Comparison of ENCODE assay signal across 8 mouse cellular contexts in genomic region chr19:5050047-5050905, GRCm38 (mm10). TPM values are rescaled to one million over a fixed set of nuclear protein-coding genes. Genes with fewer than 3 reads are reported as not detected.
DNase-seq lines count a peak whose midpoint lies in the region; ATAC-seq and TF ChIP-seq lines count a peak whose summit lies in the region.
"Had no signal": no experiment of that assay in that cellular context is flagged by ENCODE, and none has a peak within 500 bp of the region (broad histone marks: within the 10 kb centered on the region; RNA-seq: fewer than 3 reads in every experiment).

TSS of gene Rin1 (plus strand) at chr19:5050481.

- peak; percentile 61 for DNase-seq in adrenal gland, adult 8-10 months
- DNase-seq in forebrain, postnatal 0 days: peak; percentile 82
- peak; percentile 81 for DNase-seq in induced T-regulatory cell, adult 2 months (ENCODE audit: low read depth)
- peak; percentile 84 to 89 for DNase-seq in left cerebral cortex, adult 9 months (ENCODE audit: low spot score in 2 of 2)
- peak; percentile 93 for DNase-seq in midbrain, embryonic 11.5 days (ENCODE audit: low spot score, missing footprints)
- peak; percentile 78 for DNase-seq in urinary bladder, postnatal 14 days (ENCODE audit: low spot score)

- peak within 1 kb of the TSS; percentile 36 for H3K9ac ChIP-seq in ES-Bruce4 (ENCODE audit: low read depth, poor library complexity, severe bottlenecking)
- no peak within 1 kb of the TSS for H3K9ac ChIP-seq in forebrain, postnatal 0 days
- H3K9ac ChIP-seq in midbrain, embryonic 11.5 days (ENCODE audit: low read length): peak within 1 kb of the TSS; percentile 34; the same call in 1 of the 2 replicates

- no peak for TF ChIP-seq POLR2A in ES-Bruce4 (IDR thresholded peaks at IDR 0.05; ENCODE audit: insufficient read depth, low read length)

- H3K4me1 ChIP-seq in ES-Bruce4 (ENCODE audit: control insufficient read depth, insufficient read depth, low read length): peaks cover 7% of the 10 kb centered on the region
- H3K4me1 ChIP-seq in forebrain, postnatal 0 days (ENCODE audit: insufficient read depth): peaks cover 7% of the 10 kb centered on the region; the same call in 1 of the 2 replicates
- peaks cover 22% of the 10 kb centered on the region for H3K4me1 ChIP-seq in midbrain, embryonic 11.5 days (ENCODE audit: control insufficient read depth, insufficient read depth, low read length)

- TF ChIP-seq EP300 in ES-Bruce4 (IDR thresholded peaks at IDR 0.05; ENCODE audit: insufficient read depth, low read depth, low read length): peak; percentile 56; the same call in 1 of the 2 replicates

- peak within 1 kb of the TSS; percentile 43 for H3K27ac ChIP-seq in ES-Bruce4 (ENCODE audit: insufficient read depth, low read length)
- peak within 1 kb of the TSS; percentile 47 for H3K27ac ChIP-seq in forebrain, postnatal 0 days (ENCODE audit: low read depth, low read length)
- H3K27ac ChIP-seq in midbrain, embryonic 11.5 days (ENCODE audit: low read depth, low read length): no peak within 1 kb of the TSS
- H3K27ac ChIP-seq: macrophage had no signal

- no peaks in the 10 kb centered on the region for H3K36me3 ChIP-seq in ES-Bruce4 (ENCODE audit: control insufficient read depth, insufficient read depth, low read length, poor library complexity, severe bottlenecking)
- H3K36me3 ChIP-seq in forebrain, postnatal 0 days (ENCODE audit: insufficient read depth): peaks cover 39% of the 10 kb centered on the region
- H3K36me3 ChIP-seq in midbrain, embryonic 11.5 days (ENCODE audit: control insufficient read depth, insufficient read depth, low read length): 0 out of 2 replicates have a peak, but pooled peaks cover 2% of the 10 kb centered on the region

- H3K4me3 ChIP-seq in ES-Bruce4 (ENCODE audit: low read depth, low read length): peak within 1 kb of the TSS; percentile 53
- H3K4me3 ChIP-seq in forebrain, postnatal 0 days (ENCODE audit: low read depth, low read length): no peak within 1 kb of the TSS
- H3K4me3 ChIP-seq in midbrain, embryonic 11.5 days (ENCODE audit: low read depth, low read length): no peak within 1 kb of the TSS

- peak; percentile 93 for ATAC-seq in forebrain, postnatal 0 days
- peak; percentile 60 for ATAC-seq in midbrain, embryonic 11.5 days (ENCODE audit: low FRiP score)

- 18% methylated on average over 13 of the region's 14 CpGs for whole genome bisulfite sequencing in forebrain, postnatal 0 days
- WGBS in midbrain, embryonic 11.5 days: 13% methylated on average over 14 of the region's 14 CpGs

- H3K4me2 ChIP-seq in forebrain, postnatal 0 days (ENCODE audit: low read depth): peak within 1 kb of the TSS; percentile 15; the same call in 1 of the 2 replicates
- no peak within 1 kb of the TSS; the same call in 1 of the 2 replicates for H3K4me2 ChIP-seq in midbrain, embryonic 11.5 days

- H3K27me3 ChIP-seq in ES-Bruce4 (ENCODE audit: control insufficient read depth, insufficient read depth, low read length, poor library complexity, severe bottlenecking): no peaks in the 10 kb centered on the region
- H3K27me3 ChIP-seq in forebrain, postnatal 0 days (ENCODE audit: insufficient read depth, low read length): no peaks in the 10 kb centered on the region
- H3K27me3 ChIP-seq in midbrain, embryonic 11.5 days (ENCODE audit: control insufficient read depth, insufficient read depth, low read length): peaks cover 35% of the 10 kb centered on the region

- H3K9me3 ChIP-seq in ES-Bruce4 (replicated peaks; ENCODE audit: control insufficient read depth, insufficient read depth, low read length, poor library complexity, severe bottlenecking): no peaks in the 10 kb centered on the region
- H3K9me3 ChIP-seq in forebrain, postnatal 0 days (ENCODE audit: low read length): no peaks in the 10 kb centered on the region
- no peaks in the 10 kb centered on the region for H3K9me3 ChIP-seq in midbrain, embryonic 11.5 days (ENCODE audit: control insufficient read depth, low read length)

- TF ChIP-seq CTCF in ES-Bruce4 (IDR thresholded peaks at IDR 0.05; ENCODE audit: low read depth, low read length): peak; percentile 4
- TF ChIP-seq CTCF in forebrain, postnatal 0 days (IDR thresholded peaks at IDR 0.05; ENCODE audit: low read depth): peak; percentile 62

RNA-seq across cellular contexts. Expression of gene Rin1, which starts in this region (rescaled TPM):
- polyA plus RNA-seq in ES-Bruce4 (2011; ENCODE audit: insufficient read depth, insufficient read length, low read depth, missing spikeins): 19.2 and 22.7 TPM in 2 replicates
- 1 to 10 TPM; 4.1 to 8.1 (median 7.7) TPM for total RNA-seq in adrenal gland, adult 8-10 months (2022)
- 3.0 and 9.8 TPM in 2 replicates for total RNA-seq in forebrain, postnatal 0 days (2014; rRNA removed)
- 1.7 and 2.4 TPM in 2 replicates for polyA plus RNA-seq in forebrain, postnatal 0 days (2015; fragmentation: Nextera tagmentation; extraction: Ambion mirVana)
- polyA plus RNA-seq in midbrain, embryonic 11.5 days (2014; fragmentation: Nextera tagmentation; extraction: Ambion mirVana): 0.63 and 1.4 TPM in 2 replicates
